In the genomic region with DNA sequence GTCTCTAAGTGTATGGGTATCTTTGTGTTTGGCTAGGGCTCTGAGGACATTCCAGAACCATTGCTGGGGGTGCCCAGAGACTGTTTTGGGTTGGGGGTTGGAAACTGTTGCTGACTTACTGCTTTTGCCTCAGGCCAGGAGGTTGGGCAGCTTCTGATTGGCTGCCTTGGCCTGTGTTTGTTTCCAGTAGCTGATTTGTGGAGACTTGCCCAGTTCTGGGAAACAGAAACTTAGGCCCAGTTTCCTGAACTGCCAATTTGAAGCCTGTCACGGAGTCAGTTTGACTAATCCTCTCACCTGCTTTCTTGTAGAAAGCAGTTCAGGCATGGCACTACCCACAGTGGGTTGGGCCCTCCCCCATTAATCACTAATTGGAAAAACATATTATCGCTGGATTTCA, we compare ENCODE assay signal across 21 mouse cellular contexts.
"Had no signal": no experiment of that assay in that cellular context is flagged by ENCODE, and none has a peak within 500 bp of the region (broad histone marks: within the 10 kb centered on the region; RNA-seq: fewer than 3 reads in every experiment).

No protein-coding gene starts in this region.

- H3K36me3 ChIP-seq: heart, embryonic 13.5 days; heart, embryonic 15.5 days; hindbrain, embryonic 13.5 days; hindbrain, embryonic 15.5 days; limb, embryonic 13.5 days; limb, embryonic 15.5 days; liver, embryonic 12.5 days had no signal

- DNase-seq: gastrocnemius, postnatal 14 days; heart, adult 2 months; heart, postnatal 14 days; heart, postnatal 36 days; kidney, adult 18-20 months; kidney, postnatal 10 days; layer of hippocampus, adult 9-11 months; layer of hippocampus, postnatal 36 days; left cerebral cortex, postnatal 4 days; lung, adult 18-20 months had no signal

- H3K9ac ChIP-seq: heart, embryonic 13.5 days; heart, embryonic 15.5 days; hindbrain, embryonic 13.5 days; hindbrain, embryonic 15.5 days; limb, embryonic 13.5 days; limb, embryonic 15.5 days; liver, embryonic 12.5 days; liver, embryonic 14.5 days had no signal

- H3K27me3 ChIP-seq: heart, embryonic 13.5 days; heart, embryonic 15.5 days; hindbrain, embryonic 13.5 days; hindbrain, embryonic 15.5 days; limb, embryonic 13.5 days; limb, embryonic 15.5 days; liver, embryonic 12.5 days had no signal

- H3K27ac ChIP-seq: heart, adult 2 months; heart, embryonic 13.5 days; heart, embryonic 15.5 days; hindbrain, embryonic 13.5 days; hindbrain, embryonic 15.5 days; hindbrain, postnatal 0 days; limb, embryonic 13.5 days; limb, embryonic 15.5 days; liver, embryonic 12.5 days; liver, embryonic 14.5 days had no signal

- H3K4me1 ChIP-seq: heart, embryonic 13.5 days; heart, embryonic 15.5 days; hindbrain, embryonic 13.5 days; hindbrain, embryonic 15.5 days; limb, embryonic 13.5 days; limb, embryonic 15.5 days; liver, embryonic 12.5 days had no signal

- H3K4me3 ChIP-seq: heart, adult 2 months; heart, embryonic 13.5 days; heart, embryonic 15.5 days; hindbrain, embryonic 13.5 days; hindbrain, embryonic 15.5 days; limb, embryonic 13.5 days; limb, embryonic 15.5 days; liver, embryonic 12.5 days had no signal

- H3K4me2 ChIP-seq: heart, embryonic 11.5 days; heart, embryonic 13.5 days; heart, embryonic 15.5 days; hindbrain, embryonic 13.5 days; hindbrain, embryonic 15.5 days; limb, embryonic 13.5 days; limb, embryonic 15.5 days; liver, embryonic 12.5 days had no signal

- H3K9me3 ChIP-seq: heart, embryonic 13.5 days; heart, embryonic 15.5 days; hindbrain, embryonic 13.5 days; hindbrain, embryonic 15.5 days; limb, embryonic 13.5 days; limb, embryonic 15.5 days; liver, embryonic 12.5 days had no signal

- ATAC-seq: hindbrain, postnatal 0 days; intestine, embryonic 16.5 days; liver, embryonic 12.5 days had no signal
